Mouse (Mus musculus) neural tube, embryonic 11.5 days (tissue): ENCODE results near the gene Crtc1. TPM values are rescaled to one million over a fixed set of nuclear protein-coding genes. Genes with fewer than 3 reads are reported as not detected.

ENCODE experiments used
- ATAC-seq: fragments of 200-750 bp; cut with Nextera tagmentation; 2 replicates; pipeline ENCODE4 v1.8.0; 2017; ENCODE audit warnings: moderate number of reproducible peaks, mild to moderate bottlenecking, moderate TSS enrichment, moderate library complexity; ENCODE audit not compliant: insufficient read depth, low FRiP score, low TSS enrichment
- DNase-seq: peaks from one replicate; pipeline ENCODE4 v3.0.0-alpha.2; 2015; ENCODE audit warnings: low spot score
- H3K27ac ChIP-seq: fragments of 300-500 bp; sonication (generic); 2 replicates; pipeline ENCODE4 v1.5.1; 2014; ENCODE audit warnings: low read depth, mild to moderate bottlenecking, low read length
- H3K27me3 ChIP-seq: fragments of 300-500 bp; sonication (generic); 2 replicates; pipeline ENCODE4 v1.6.1; 2014; ENCODE audit warnings: mild to moderate bottlenecking, low read length, mixed read lengths; ENCODE audit not compliant: control insufficient read depth, insufficient read depth
- H3K36me3 ChIP-seq: fragments of 300-500 bp; sonication (generic); 2 replicates; pipeline ENCODE4 v1.6.1; 2014; ENCODE audit warnings: mild to moderate bottlenecking, low read length, moderate library complexity, mixed read lengths; ENCODE audit not compliant: control insufficient read depth, insufficient read depth
- H3K4me1 ChIP-seq: fragments of 300-500 bp; sonication (generic); 2 replicates; pipeline ENCODE4 v1.6.1; 2014; ENCODE audit warnings: low read length, mixed read lengths; ENCODE audit not compliant: control insufficient read depth, insufficient read depth
- H3K4me2 ChIP-seq: fragments of 300-500 bp; sonication (generic); 2 replicates; pipeline ENCODE4 v1.6.1; 2014; ENCODE audit warnings: low read depth, mild to moderate bottlenecking, moderate library complexity
- H3K4me3 ChIP-seq: fragments of 300-500 bp; sonication (generic); 2 replicates; pipeline ENCODE4 v1.5.1; 2014; ENCODE audit warnings: low read depth, low read length
- H3K9ac ChIP-seq: fragments of 300-500 bp; sonication (generic); 2 replicates; pipeline ENCODE4 v1.6.1; 2014; ENCODE audit warnings: mild to moderate bottlenecking, low read length
- H3K9me3 ChIP-seq: fragments of 300-500 bp; sonication (generic); 2 replicates; pipeline ENCODE4 v1.6.1; 2016; ENCODE audit warnings: low read length; ENCODE audit not compliant: control insufficient read depth
- WGBS: fragments of 180-500 bp; shearing (Covaris S2); extraction: QIAGEN DNeasy Blood & Tissue Kit; methylation state at CpG from one replicate; pipeline ENCODE4 v1.1.7; 2014; 5-methylcytosine and 5-hydroxymethylcytosine counted together
- polyA plus RNA-seq: library from polyadenylated mRNA; unstranded; fragments of >200 nt; fragmentation: Nextera tagmentation; extraction: Ambion mirVana; gene quantifications from 2 replicates; pipeline ENCODE4 v1.2.1, GENCODE M21; 2014

Gene Crtc1
- polyA plus RNA-seq, 1 experiment from 2014 or later = 16.1 TPM

DNA sequence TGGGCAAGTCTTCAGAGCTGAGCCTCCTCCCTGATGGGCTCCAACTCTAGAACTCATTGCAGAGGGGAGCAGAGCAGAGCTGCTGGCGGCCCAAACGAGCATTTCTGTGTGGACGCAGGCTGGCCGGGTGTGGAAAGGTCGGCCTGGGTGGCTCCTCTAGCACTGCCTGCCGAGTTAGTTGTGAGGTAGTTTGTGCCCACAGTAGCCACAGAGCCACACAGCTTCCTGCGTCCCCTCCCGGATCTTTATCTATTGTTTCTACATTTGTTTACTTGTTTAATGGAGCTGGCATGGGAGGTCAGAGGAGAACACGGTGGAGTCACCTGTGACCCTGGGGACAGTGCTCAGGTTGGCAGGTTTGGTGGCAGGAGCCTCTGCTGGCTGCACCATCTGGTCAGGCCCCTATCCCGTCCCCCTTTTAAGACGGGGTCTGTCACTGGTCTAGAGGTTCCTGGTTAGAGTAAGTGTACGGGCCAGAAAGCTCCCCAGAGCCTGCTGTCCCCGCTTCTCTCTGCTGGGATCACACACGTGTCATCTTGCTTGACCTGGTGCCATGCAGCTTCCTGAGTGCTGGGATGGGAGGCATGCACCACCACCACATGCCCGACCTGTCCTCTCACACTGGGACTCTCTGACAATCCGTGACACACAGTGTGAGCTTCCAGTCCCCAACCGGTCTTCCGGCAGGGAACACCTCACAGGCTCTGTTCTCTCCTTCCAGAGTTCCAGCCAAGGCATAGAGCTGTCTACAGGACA is 17.9 kb downstream of the Crtc1 start:
- Histone ChIP-seq H3K27me3 (no peaks in the 10 kb centered on the region), H3K4me1 (peaks cover 1% of the 10 kb centered on the region), H3K36me3 (no peaks in the 10 kb centered on the region), H3K9me3 (no peaks in the 10 kb centered on the region), H3K4me3 (no peak overlapping the region), H3K27ac (no peak overlapping the region), H3K4me2 (no peak overlapping the region), H3K9ac (no peak overlapping the region)
- WGBS = 86% methylated on average over 18 of the region's 18 CpGs
- ATAC-seq = no peak
- no peak for DNase-seq

DNA sequence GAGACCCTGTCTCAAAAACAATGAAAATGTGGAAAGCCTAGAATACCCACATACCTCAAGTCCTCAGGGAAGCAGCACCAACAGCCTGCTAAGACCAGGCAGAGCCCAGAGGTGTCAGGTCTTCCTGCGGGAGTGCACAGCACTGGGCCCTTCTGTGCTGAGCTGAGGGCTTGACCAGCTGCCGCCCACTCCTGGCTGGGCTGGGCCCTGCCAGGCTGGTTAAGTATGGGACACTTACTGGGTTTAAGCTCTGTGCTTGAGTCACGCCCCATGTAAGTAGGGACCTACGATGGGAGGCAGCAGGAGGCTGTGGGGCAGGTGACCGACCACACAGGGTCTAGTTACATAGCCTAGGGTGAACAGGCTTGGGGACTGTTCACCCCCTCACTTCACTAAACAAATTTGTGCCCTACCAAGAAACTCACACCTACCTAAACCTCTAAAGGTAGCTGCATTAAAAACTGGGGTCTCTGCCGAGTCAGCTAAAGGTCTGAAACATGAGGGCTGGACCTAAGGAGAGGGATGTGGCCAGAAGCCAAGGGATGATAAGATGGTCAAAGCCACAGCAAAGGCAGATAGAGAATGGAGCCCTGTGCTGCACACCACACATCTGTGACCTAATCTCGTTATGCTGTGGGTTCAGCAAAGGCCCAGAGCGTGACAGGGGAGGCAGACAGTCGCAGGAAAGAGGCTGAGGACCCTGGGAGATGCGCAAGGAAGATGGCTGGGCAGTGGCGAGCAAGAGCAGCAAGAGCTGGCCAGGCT is 19.3 kb downstream of the Crtc1 start:
- Histone ChIP-seq H3K4me3 (no peak overlapping the region), H3K36me3 (no peaks in the 10 kb centered on the region), H3K9me3 (no peaks in the 10 kb centered on the region), H3K27ac (no peak overlapping the region), H3K9ac (no peak overlapping the region), H3K27me3 (no peaks in the 10 kb centered on the region), H3K4me2 (no peak overlapping the region), H3K4me1 (peaks cover 5% of the 10 kb centered on the region)
- DNase-seq (no peak), ATAC-seq (no peak)
- 85% methylated on average over 11 of the region's 11 CpGs for WGBS

DNA sequence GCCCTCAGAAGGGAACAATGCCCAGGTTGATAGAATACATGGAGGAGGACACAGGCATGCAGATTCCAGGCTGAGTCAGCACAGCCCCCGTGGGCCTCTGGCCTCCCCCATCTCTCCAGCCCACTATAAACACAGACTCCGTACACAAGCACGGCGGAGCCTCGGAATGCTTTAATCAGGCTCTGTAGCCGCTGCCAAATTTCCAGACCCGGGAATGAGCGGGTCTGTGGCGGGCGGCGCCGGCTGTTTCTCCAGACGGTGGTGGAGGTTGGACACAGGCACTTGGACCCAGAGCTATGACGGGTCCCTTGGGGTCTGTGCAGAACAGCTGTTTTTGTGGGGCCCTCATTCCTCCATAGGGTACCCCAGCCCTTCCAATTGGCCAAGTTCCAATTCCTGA is 20.4 kb downstream of the Crtc1 start:
- Histone ChIP-seq H3K4me3 (no peak overlapping the region), H3K4me1 (peaks cover 5% of the 10 kb centered on the region), H3K27ac (no peak overlapping the region), H3K9me3 (no peaks in the 10 kb centered on the region), H3K4me2 (no peak overlapping the region), H3K27me3 (no peaks in the 10 kb centered on the region), H3K9ac (no peak overlapping the region), H3K36me3 (no peaks in the 10 kb centered on the region)
- no peak for DNase-seq
- ATAC-seq = no peak
- 76% methylated on average over 14 of the region's 14 CpGs for WGBS

DNA sequence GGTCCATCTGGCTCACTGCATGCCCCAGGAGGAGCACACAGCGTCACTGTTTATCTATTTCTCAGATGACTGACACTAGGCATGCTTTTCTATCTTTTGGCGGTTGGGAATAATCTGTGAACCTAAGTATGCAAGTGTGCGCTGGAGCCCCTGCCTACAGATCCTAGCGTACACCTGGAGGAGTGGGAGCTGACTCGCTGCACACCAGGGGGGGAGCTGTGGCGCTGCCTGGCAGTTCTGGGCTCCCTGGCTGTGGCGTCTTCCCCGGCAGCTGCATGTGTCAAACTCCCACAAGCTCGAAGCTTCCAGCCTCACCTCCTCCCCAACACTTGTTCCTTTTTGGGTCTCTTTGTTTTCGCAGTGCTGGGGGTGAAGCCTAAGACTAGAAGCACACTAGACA is 21.5 kb downstream of the Crtc1 start:
- ATAC-seq (no peak), DNase-seq (no peak)
- Histone ChIP-seq H3K4me1 (peaks cover 5% of the 10 kb centered on the region), H3K9me3 (no peaks in the 10 kb centered on the region), H3K27ac (no peak overlapping the region), H3K27me3 (no peaks in the 10 kb centered on the region), H3K4me3 (no peak overlapping the region), H3K4me2 (no peak overlapping the region), H3K9ac (no peak overlapping the region; the same call in 1 of the 2 replicates), H3K36me3 (no peaks in the 10 kb centered on the region)
- 62% methylated on average over 10 of the region's 10 CpGs for WGBS

DNA sequence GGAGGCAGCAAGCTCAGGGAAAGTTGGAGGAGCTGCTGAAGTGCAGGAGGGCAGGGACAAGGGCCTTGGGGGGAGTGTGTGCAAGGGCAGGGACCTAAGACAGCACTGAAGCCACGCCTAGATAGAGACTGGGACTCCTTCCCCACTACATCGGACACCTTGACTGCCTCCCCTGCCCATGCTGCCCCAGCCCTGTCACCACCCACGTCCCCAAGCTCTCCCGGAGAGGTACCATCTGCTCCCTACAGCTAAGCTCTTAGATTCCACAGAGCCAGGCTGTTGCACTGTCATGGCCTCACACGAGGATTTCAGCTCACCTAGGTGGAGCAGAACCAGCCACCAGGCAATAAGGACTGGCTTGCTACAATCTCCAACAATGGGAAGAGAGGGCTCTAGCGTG is 22.4 kb downstream of the Crtc1 start:
- Histone ChIP-seq H3K4me3 (no peak overlapping the region), H3K4me2 (no peak overlapping the region), H3K4me1 (peaks cover 5% of the 10 kb centered on the region), H3K27ac (no peak overlapping the region), H3K9ac (no peak overlapping the region), H3K36me3 (no peaks in the 10 kb centered on the region), H3K27me3 (no peaks in the 10 kb centered on the region), H3K9me3 (no peaks in the 10 kb centered on the region)
- ATAC-seq (no peak), DNase-seq (no peak)
- WGBS = 43% methylated on average over 6 of the region's 6 CpGs

DNA sequence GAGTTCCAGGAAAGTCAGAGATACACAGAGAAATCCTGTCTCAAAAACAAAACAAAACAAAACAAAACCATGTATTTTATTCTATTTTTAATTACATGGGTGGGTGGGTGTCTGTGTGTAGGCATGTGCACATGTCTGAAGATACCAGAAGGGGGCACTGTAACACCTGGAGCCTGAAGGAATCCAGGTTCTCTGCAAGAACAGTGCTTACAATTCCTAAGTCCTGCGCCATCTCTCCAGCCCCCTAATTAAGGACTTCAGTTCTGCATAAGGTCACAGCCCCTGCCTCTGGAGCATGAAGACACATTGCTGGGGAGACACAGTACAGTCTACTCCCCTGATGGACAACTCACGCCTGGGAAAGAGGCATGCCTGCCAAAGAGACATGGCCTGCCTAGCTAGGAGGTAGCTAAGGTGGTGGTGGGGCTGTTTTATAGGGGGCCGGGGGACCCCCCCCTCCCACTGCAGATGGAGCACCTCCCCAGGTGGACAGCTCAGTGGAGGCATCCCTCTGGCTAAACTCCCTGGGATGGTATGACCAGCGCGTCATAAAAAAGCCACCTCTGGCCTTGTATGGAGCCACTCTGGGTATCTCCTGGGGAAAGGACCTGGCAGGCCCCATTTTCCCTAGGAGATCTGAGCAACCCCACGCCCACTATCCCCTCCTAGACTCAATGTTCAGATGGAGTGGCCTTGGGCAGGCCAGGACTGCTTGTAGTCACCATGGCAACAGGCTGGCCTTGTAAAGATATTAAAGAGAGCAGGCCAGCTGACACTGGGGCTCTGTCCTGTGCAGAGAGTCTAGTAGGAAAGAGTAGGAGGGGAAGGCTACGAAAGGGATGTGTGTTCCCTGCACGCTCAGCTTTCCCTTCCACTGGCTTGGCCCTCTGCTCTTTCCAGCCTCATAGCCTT is 23.6 kb downstream of the Crtc1 start:
- Histone ChIP-seq H3K27me3 (no peaks in the 10 kb centered on the region), H3K4me1 (peaks cover 5% of the 10 kb centered on the region), H3K9ac (no peak overlapping the region; the same call in 1 of the 2 replicates), H3K27ac (0 out of 2 replicates have a peak overlapping the region, but pooled peaks have one; percentile 20), H3K36me3 (no peaks in the 10 kb centered on the region), H3K9me3 (no peaks in the 10 kb centered on the region), H3K4me3 (no peak overlapping the region), H3K4me2 (no peak overlapping the region)
- no peak for DNase-seq
- 0 out of 2 replicates have a peak, but pooled peaks have one; percentile 27 for ATAC-seq
- 67% methylated on average over 8 of the region's 8 CpGs for WGBS

DNA sequence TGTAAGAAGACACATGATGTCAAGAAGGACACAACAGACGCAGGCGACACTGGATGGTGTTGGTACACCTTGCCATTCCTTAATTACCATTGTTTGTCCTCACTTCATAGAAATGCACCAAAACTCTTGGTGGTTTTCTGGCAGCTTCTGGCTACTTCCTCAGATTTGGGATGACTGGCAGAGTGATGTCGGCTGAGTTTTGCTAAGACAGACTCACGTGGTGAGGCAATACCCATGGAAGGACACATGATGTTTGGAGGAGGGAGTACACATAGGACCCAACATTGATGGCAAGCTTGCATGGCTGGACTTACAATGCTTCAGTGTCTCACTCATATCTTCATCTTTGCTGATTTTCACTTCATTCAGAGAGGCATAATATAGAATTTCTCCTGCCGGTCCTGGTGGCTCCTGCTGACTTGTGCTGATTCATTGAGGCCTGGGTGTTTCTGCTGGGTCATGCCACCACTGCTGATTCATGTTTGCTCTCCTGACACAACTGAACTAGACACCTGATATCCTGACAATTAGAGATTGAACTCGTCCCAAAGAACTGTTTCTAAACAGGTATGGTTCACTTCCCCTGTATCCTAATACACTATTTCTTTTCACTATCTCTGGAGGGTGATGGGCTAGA is 25.0 kb downstream of the Crtc1 start:
- no peaks in the 10 kb centered on the region for H3K36me3 ChIP-seq
- no peak for ATAC-seq
- no peaks in the 10 kb centered on the region for H3K9me3 ChIP-seq
- H3K4me2 ChIP-seq = no peak overlapping the region
- H3K9ac ChIP-seq = no peak overlapping the region
- no peak overlapping the region for H3K27ac ChIP-seq
- peaks cover 5% of the 10 kb centered on the region for H3K4me1 ChIP-seq
- no peak overlapping the region for H3K4me3 ChIP-seq
- no peak for DNase-seq
- no peaks in the 10 kb centered on the region for H3K27me3 ChIP-seq
- WGBS = 92% methylated on average over 6 of the region's 6 CpGs

DNA sequence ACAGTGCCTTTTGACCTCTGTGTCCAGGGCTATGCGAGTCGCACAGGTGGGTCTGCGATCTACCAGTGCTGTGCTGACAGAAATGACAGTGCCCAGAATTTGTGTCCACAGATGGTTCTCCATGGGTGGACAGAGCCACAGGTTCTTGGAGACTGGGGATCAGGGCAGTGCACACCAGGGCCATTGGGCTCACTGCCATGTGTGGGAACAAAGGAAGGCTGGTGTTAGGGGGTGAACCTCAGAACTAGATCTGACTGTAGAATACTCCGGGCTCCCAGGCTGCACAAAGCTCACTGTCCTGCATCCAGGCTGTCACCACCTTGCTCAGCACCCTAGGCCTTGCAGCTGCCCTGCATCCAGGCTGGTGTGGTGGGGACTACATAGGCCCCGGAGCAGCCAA is 29.1 kb downstream of the Crtc1 start:
- ATAC-seq (no peak), DNase-seq (no peak)
- no peaks in the 10 kb centered on the region for H3K36me3 ChIP-seq
- H3K4me2 ChIP-seq = no peak overlapping the region
- H3K9me3 ChIP-seq = no peaks in the 10 kb centered on the region
- H3K9ac ChIP-seq = no peak overlapping the region
- no peaks in the 10 kb centered on the region for H3K27me3 ChIP-seq
- peaks cover 7% of the 10 kb centered on the region; the same call in 1 of the 2 replicates for H3K4me1 ChIP-seq
- no peak overlapping the region for H3K27ac ChIP-seq
- no peak overlapping the region for H3K4me3 ChIP-seq
- 97% methylated on average over 5 of the region's 5 CpGs for WGBS
